Mouse (Mus musculus): ENCODE measurements around the gene Tmem254c. TPM values are rescaled to one million over a fixed set of nuclear protein-coding genes. Genes with fewer than 3 reads are reported as not detected.

The Tmem254c gene
- polyA plus RNA-seq (2015; fragmentation: Nextera tagmentation; extraction: Ambion mirVana): 50.8 and 54.5 TPM in 2 replicates

DNA sequence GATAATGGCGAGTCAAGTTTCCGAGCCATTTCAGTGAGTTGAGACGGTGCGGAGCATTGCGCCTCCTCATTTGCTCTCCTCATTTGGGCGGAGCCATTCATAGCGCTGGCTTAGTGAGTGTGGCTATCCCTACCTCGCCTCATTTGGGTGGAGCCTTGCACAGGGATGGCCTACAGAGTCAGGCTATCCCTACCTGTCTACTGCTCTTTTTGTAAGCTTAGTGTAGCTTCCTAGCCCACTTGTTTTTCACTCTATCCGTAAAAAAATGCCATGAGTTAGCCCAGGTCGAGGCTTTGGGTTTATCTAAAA, at the start of gene Tmem254c:
Gene Tmem254c, minus strand, starts transcription at position 31 of the 309 bp plus-strand sequence.

DNA sequence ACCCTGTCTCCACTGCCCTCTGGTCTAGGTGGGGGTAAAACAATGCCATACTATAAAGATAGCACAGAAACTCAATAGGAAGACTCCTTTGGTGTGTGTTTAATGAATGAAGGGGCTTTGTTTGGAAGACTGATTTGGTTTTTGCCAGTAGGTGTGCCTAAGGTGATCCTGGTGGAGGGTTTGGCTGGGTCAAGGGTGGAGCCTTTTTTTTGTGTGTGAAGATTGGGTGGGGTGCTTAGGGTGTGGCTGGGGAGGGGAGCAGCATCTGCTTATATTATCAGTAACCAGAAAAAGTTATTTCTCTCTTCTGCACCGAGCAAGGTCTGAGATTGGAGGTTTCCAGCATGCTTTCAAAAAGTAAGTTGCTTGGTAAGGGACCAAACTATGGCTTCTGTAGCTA, 14.8 kb upstream of the Tmem254c start, which contains the start of gene Cphx3:
Gene Cphx3, plus strand, starts transcription at position 301 of the 400 bp plus-strand sequence.

GRCm38 (mm10) chr14:26081216-26081615, 14.1 kb upstream of the Tmem254c start, which contains the start of gene Cphx2:
TSS of gene Cphx2 (plus strand) at chr14:26081516.

DNA sequence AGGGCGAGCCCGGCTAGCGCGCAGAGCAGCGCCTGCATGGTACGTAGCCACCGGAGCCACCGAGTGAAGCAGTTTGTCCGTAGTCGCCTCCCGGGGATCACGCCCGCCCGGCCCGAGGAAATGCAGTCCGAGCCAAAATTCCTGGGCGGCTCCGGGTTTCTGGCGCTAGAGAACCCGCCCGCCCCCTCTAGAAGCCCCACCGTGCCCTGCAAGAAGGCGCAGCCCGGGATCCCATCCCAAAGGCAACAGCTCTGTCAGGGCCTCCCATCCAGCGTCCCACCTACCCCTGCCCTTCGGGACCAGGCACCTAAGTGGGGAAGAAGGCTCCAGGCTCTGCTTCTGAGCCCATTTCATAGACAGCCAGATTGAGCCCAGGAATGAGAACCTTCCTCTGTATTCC, 24.5 kb downstream of the Tmem254c start, which contains the start of gene Gm9780:
Gene Gm9780, minus strand, starts transcription at position 101 of the 400 bp plus-strand sequence.

Other genes starting within 250 kb of the Tmem254c start
- 3.1 and 4.2 TPM in 2 replicates for gene Anxa11, start 225.2 kb downstream of the Tmem254c start, polyA plus RNA-seq (2015; fragmentation: Nextera tagmentation; extraction: Ambion mirVana)
- 1.3 TPM in 1 of 2 replicates, not detected in the other for gene Plac9a, start 164.3 kb downstream of the Tmem254c start, polyA plus RNA-seq (2015; fragmentation: Nextera tagmentation; extraction: Ambion mirVana)
- gene Tmem254a, start 139.7 kb downstream of the Tmem254c start, polyA plus RNA-seq (2015; fragmentation: Nextera tagmentation; extraction: Ambion mirVana): 5.4 and 5.8 TPM in 2 replicates
- 0.14 TPM in 1 of 2 replicates, not detected in the other for gene Cphx1, start 129.1 kb downstream of the Tmem254c start, polyA plus RNA-seq (2015; fragmentation: Nextera tagmentation; extraction: Ambion mirVana)
- gene Duxbl1, start 88.8 kb downstream of the Tmem254c start, polyA plus RNA-seq (2015; fragmentation: Nextera tagmentation; extraction: Ambion mirVana): 0.96 and 1.5 TPM in 2 replicates
- 20.3 and 21.9 TPM in 2 replicates for gene Gm9780, start 24.6 kb downstream of the Tmem254c start, polyA plus RNA-seq (2015; fragmentation: Nextera tagmentation; extraction: Ambion mirVana)
- gene Cphx2, start 14.2 kb upstream of the Tmem254c start, polyA plus RNA-seq (2015; fragmentation: Nextera tagmentation; extraction: Ambion mirVana): not detected in 2 replicates
- gene Cphx3, start 14.9 kb upstream of the Tmem254c start, polyA plus RNA-seq (2015; fragmentation: Nextera tagmentation; extraction: Ambion mirVana): not detected in 2 replicates
- gene Duxbl2, start 51.0 kb upstream of the Tmem254c start, polyA plus RNA-seq (2015; fragmentation: Nextera tagmentation; extraction: Ambion mirVana): not detected in 2 replicates
- 12.7 and 28.5 TPM in 2 replicates for gene Plac9b, start 115.1 kb upstream of the Tmem254c start, polyA plus RNA-seq (2015; fragmentation: Nextera tagmentation; extraction: Ambion mirVana)
- gene Tmem254b, start 139.7 kb upstream of the Tmem254c start, polyA plus RNA-seq (2015; fragmentation: Nextera tagmentation; extraction: Ambion mirVana): 24.6 and 32.0 TPM in 2 replicates
- 2.7 TPM in 2 replicates for gene Duxbl3, start 190.6 kb upstream of the Tmem254c start, polyA plus RNA-seq (2015; fragmentation: Nextera tagmentation; extraction: Ambion mirVana)

Data from neural tube, postnatal 0 days (tissue).